ENCODE assay signal across 9 mouse cellular contexts in genomic region chr1:72214470-72214961, GRCm38 (mm10). TPM values are rescaled to one million over a fixed set of nuclear protein-coding genes. Genes with fewer than 3 reads are reported as not detected.
DNase-seq lines count a peak whose midpoint lies in the region; ATAC-seq lines count a peak whose summit lies in the region.
"Had no signal": no experiment of that assay in that cellular context is flagged by ENCODE, and none has a peak within 500 bp of the region (broad histone marks: within the 10 kb centered on the region; RNA-seq: fewer than 3 reads in every experiment).

No protein-coding gene starts in this region.

- peaks cover 31% of the 10 kb centered on the region for H3K4me1 ChIP-seq in megakaryocyte, embryonic 14.5 days
- peaks cover 5% of the 10 kb centered on the region for H3K4me1 ChIP-seq in hindbrain, embryonic 16.5 days (ENCODE audit: control insufficient read depth, insufficient read depth, low read depth, low read length)

- H3K27ac ChIP-seq in hindbrain, embryonic 16.5 days (ENCODE audit: low read depth, low read length), result no peak overlapping the region

- H3K4me3 ChIP-seq in megakaryocyte, embryonic 14.5 days (replicated peaks), result peak overlapping the region; percentile 69
- H3K4me3 ChIP-seq in hindbrain, embryonic 16.5 days (ENCODE audit: low read length), result no peak overlapping the region

- DNase-seq in cerebellum, adult 11 months, result no peak
- peak; percentile 67 to 75 for DNase-seq in cerebellum, adult 18-20 months
- peak; percentile 98 for DNase-seq in heart, adult 11 months
- no peak for DNase-seq in adrenal gland, postnatal 36 days
- DNase-seq in frontal cortex, postnatal 10 days (ENCODE audit: low spot score in 2 of 2), result no peak

- H3K9ac ChIP-seq in hindbrain, embryonic 16.5 days (ENCODE audit: low read depth, low read length), result no peak overlapping the region

- H3K4me2 ChIP-seq in hindbrain, embryonic 16.5 days (ENCODE audit: low read length), result no peak overlapping the region

- H3K36me3 ChIP-seq in megakaryocyte, embryonic 14.5 days (replicated peaks; ENCODE audit: low read length), result no peaks in the 10 kb centered on the region
- H3K36me3 ChIP-seq in hindbrain, embryonic 16.5 days (ENCODE audit: control insufficient read depth, insufficient read depth, low read length), result no peaks in the 10 kb centered on the region

- peak; percentile 79 for ATAC-seq in cerebellum, adult (ENCODE audit: insufficient number of reproducible peaks, low FRiP score, low TSS enrichment)
- ATAC-seq in hindbrain, embryonic 16.5 days, result no peak
- ATAC-seq: intestine, embryonic 16.5 days had no signal

- 61% methylated on average over 7 of the region's 7 CpGs for WGBS in hindbrain, embryonic 16.5 days

- H3K9me3 ChIP-seq in megakaryocyte, embryonic 14.5 days, result peaks cover 3% of the 10 kb centered on the region; the same call in 1 of the 2 replicates
- no peaks in the 10 kb centered on the region for H3K9me3 ChIP-seq in hindbrain, embryonic 16.5 days (ENCODE audit: control insufficient read depth, low read length)

- H3K27me3 ChIP-seq in megakaryocyte, embryonic 14.5 days (replicated peaks), result peaks cover 50% of the 10 kb centered on the region
- no peaks in the 10 kb centered on the region for H3K27me3 ChIP-seq in hindbrain, embryonic 16.5 days (replicated peaks; ENCODE audit: control insufficient read depth, insufficient read depth, low read length)

RNA-seq across cellular contexts. Expression of gene Mreg, which starts 2.4 kb away (rescaled TPM):
- 0.26 TPM in 1 of 2 replicates, not detected in the other for polyA plus RNA-seq in megakaryocyte, embryonic 14.5 days (2012; ENCODE audit: insufficient read depth, low replicate concordance)
- total RNA-seq in adrenal gland, postnatal 36 days (2021), result 1 to 10 TPM; 1.2 to 1.8 TPM
- 2.2 and 2.7 TPM in 2 replicates for polyA plus RNA-seq in hindbrain, embryonic 16.5 days (2015; fragmentation: Nextera tagmentation; extraction: Ambion mirVana)

Comparison
In these comparisons a context has a peak if more than half of its experiments do, and no peak if none do; other contexts are left out.
1. DNase-seq: peak in cerebellum, adult 18-20 months (2 of 2) and heart, adult 11 months (single experiment); none in cerebellum, adult 11 months (single experiment), adrenal gland, postnatal 36 days (0 of 2) and frontal cortex, postnatal 10 days (0 of 2).